Mouse (Mus musculus) E14TG2a.4 (cell line): Measurements from ENCODE around the gene Wdcp.

Experiments
- CTCF ChIP-seq: conservative IDR thresholded peaks from 2 replicates; pipeline ENCODE4 v1.5.1; 2014; ENCODE audit warnings: low read length
- NANOG ChIP-seq: IDR thresholded peaks from 2 replicates; pipeline ENCODE4 v1.6.1; 2014; ENCODE audit warnings: borderline replicate concordance, low read length, mixed read lengths

GRCm38 (mm10) chr12:4872983-4873477, 29.9 kb downstream of the Wdcp start:
- TF ChIP-seq CTCF (no peak), NANOG (no peak)
